ENCODE assay signal across 8 mouse cellular contexts in the genomic region with DNA sequence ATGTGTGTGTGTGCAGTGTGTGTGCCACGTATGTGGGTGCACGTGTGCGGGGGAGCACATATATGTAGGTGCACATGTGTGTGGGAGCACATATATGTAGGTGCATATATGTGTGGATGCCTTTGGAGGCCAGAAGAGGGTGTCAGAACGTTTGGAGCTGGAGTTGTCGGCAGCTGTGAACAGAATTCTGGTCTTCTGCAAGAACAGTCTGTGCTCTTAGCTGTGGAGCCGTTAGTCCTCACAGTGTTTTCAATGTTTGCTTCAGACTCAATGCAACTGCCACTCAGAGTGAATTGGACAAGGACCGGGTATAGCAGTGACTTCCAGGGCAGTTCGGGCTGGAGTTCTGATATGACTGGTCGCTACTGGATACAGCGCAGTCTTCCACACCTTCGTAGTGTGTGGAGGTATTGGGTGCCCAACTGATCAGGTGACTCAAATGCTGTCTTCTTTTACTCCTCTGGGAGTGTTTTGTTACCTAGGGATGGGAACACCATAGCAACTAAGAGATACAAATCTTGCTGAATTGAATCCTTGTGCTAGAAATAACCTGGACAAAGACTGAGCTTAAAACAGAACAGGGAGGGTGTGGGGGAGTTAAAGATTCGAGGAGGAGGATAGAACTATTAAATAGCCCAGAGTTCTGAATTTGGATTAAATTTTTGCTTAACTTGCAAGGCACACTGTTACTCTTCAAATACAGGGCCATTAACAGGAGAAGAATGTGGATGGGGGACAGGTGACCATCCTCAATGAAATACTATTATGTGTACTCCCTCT. TPM values are rescaled to one million over a fixed set of nuclear protein-coding genes. Genes with fewer than 3 reads are reported as not detected.
DNase-seq lines count a peak whose midpoint lies in the region; ATAC-seq and TF ChIP-seq lines count a peak whose summit lies in the region.

No protein-coding gene starts in this region.

- WGBS in embryonic facial prominence, embryonic 10.5 days: 80% methylated on average over 12 of the region's 12 CpGs
- 79% methylated on average over 12 of the region's 12 CpGs for WGBS in hindbrain, postnatal 0 days
- WGBS in neural tube, embryonic 12.5 days: 83% methylated on average over 12 of the region's 12 CpGs

- peak overlapping the region; percentile 66 for H3K4me3 ChIP-seq in left cerebral cortex, adult 2 months
- peak overlapping the region; percentile 89 for H3K4me3 ChIP-seq in embryonic facial prominence, embryonic 10.5 days
- H3K4me3 ChIP-seq in hindbrain, postnatal 0 days (ENCODE audit: low read length): peak overlapping the region; percentile 84
- H3K4me3 ChIP-seq in neural tube, embryonic 12.5 days: no peak overlapping the region

- peak overlapping the region; percentile 99 for H3K4me2 ChIP-seq in hindbrain, postnatal 0 days (ENCODE audit: low read depth, low read length)
- H3K4me2 ChIP-seq in neural tube, embryonic 12.5 days (replicated peaks): peak overlapping the region; percentile 96

- H3K9ac ChIP-seq in hindbrain, postnatal 0 days (replicated peaks; ENCODE audit: low read length): peak overlapping the region; percentile 90
- H3K9ac ChIP-seq in neural tube, embryonic 12.5 days: no peak overlapping the region

- ATAC-seq in hindbrain, postnatal 0 days: no peak
- peak; percentile 8 for ATAC-seq in neural tube, embryonic 12.5 days (ENCODE audit: low FRiP score, low read depth)
- no peak for ATAC-seq in megakaryocyte-erythroid progenitor cell, adult 5-6 weeks (replicated peaks; ENCODE audit: low FRiP score, low TSS enrichment, poor library complexity, severe bottlenecking)

- no peak for DNase-seq in left cerebral cortex, adult 2 months (ENCODE audit: extremely low spot score in 1 of 2, low spot score in 2 of 2)
- no peak for DNase-seq in left cerebral cortex, postnatal 10 days (ENCODE audit: extremely low spot score in 1 of 2, low spot score in 2 of 2)
- no peak for DNase-seq in embryonic facial prominence, embryonic 10.5 days (ENCODE audit: low spot score)
- DNase-seq in hindbrain, postnatal 0 days (ENCODE audit: low spot score): no peak
- DNase-seq in right cerebral cortex, adult 18-20 months: no peak
- DNase-seq in urinary bladder, postnatal 14 days (ENCODE audit: low spot score): no peak

- peaks cover 21% of the 10 kb centered on the region for H3K4me1 ChIP-seq in embryonic facial prominence, embryonic 10.5 days
- H3K4me1 ChIP-seq in hindbrain, postnatal 0 days (ENCODE audit: insufficient read depth, low read length): no peaks in the 10 kb centered on the region
- peaks cover 4% of the 10 kb centered on the region; the same call in 1 of the 2 replicates for H3K4me1 ChIP-seq in neural tube, embryonic 12.5 days

- no peak; the same call in 1 of the 2 replicates for TF ChIP-seq CTCF in left cerebral cortex, adult 2 months (IDR thresholded peaks at IDR 0.05)
- TF ChIP-seq CTCF in hindbrain, postnatal 0 days (IDR thresholded peaks at IDR 0.05; ENCODE audit: low read depth): peak; percentile 34

- peak overlapping the region; percentile 94 for H3K27ac ChIP-seq in left cerebral cortex, adult 2 months
- H3K27ac ChIP-seq in embryonic facial prominence, embryonic 10.5 days (replicated peaks): peak overlapping the region; percentile 96
- peak overlapping the region; percentile 76 for H3K27ac ChIP-seq in hindbrain, postnatal 0 days
- H3K27ac ChIP-seq in neural tube, embryonic 12.5 days: no peak overlapping the region

- intact Hi-C loops in left cerebral cortex, adult 2 months (cut with DNase I): loop anchor here (5.0 kb wide), 1 partner anchor 53 kb away; no protein-coding TSS in a partner anchor
- intact Hi-C loops in left cerebral cortex, postnatal 10 days (cut with DNase I): loop anchor here (5.0 kb wide), 1 partner anchor 78 kb away; no protein-coding TSS in a partner anchor

- H3K36me3 ChIP-seq in embryonic facial prominence, embryonic 10.5 days (replicated peaks): peaks cover 6% of the 10 kb centered on the region; the same call in 1 of the 2 replicates
- no peaks in the 10 kb centered on the region for H3K36me3 ChIP-seq in hindbrain, postnatal 0 days (ENCODE audit: insufficient read depth, low read length)
- H3K36me3 ChIP-seq in neural tube, embryonic 12.5 days: no peaks in the 10 kb centered on the region

- peaks cover 15% of the 10 kb centered on the region; the same call in 1 of the 2 replicates for H3K27me3 ChIP-seq in embryonic facial prominence, embryonic 10.5 days (replicated peaks; ENCODE audit: low read depth, poor library complexity, severe bottlenecking)
- no peaks in the 10 kb centered on the region for H3K27me3 ChIP-seq in hindbrain, postnatal 0 days (ENCODE audit: insufficient read depth, low read length)
- no peaks in the 10 kb centered on the region for H3K27me3 ChIP-seq in neural tube, embryonic 12.5 days (replicated peaks)

- no peaks in the 10 kb centered on the region for H3K9me3 ChIP-seq in embryonic facial prominence, embryonic 10.5 days
- H3K9me3 ChIP-seq in hindbrain, postnatal 0 days (ENCODE audit: low read length): no peaks in the 10 kb centered on the region
- no peaks in the 10 kb centered on the region; the same call in 1 of the 2 replicates for H3K9me3 ChIP-seq in neural tube, embryonic 12.5 days

RNA-seq across cellular contexts. Expression of a gene that starts 1.0 kb away (rescaled TPM):
- 10 to 100 TPM; 90.1 to 90.6 TPM for total RNA-seq in left cerebral cortex, adult 2 months (2021)
- total RNA-seq in left cerebral cortex, postnatal 10 days (2021): 100 to 1,000 TPM; 128 to 139 TPM
- polyA plus RNA-seq in embryonic facial prominence, embryonic 10.5 days (2016; fragmentation: Nextera tagmentation; extraction: Ambion mirVana): 6.1 and 6.4 TPM in 2 replicates
- 48.4 and 49.9 TPM in 2 replicates for total RNA-seq in hindbrain, postnatal 0 days (2014; rRNA removed)
- polyA plus RNA-seq in hindbrain, postnatal 0 days (2015; fragmentation: Nextera tagmentation; extraction: Ambion mirVana): 15.3 and 17.3 TPM in 2 replicates
- polyA plus RNA-seq in neural tube, embryonic 12.5 days (2016; fragmentation: Nextera tagmentation; extraction: Ambion mirVana): 11.8 and 14.8 TPM in 2 replicates
- 13.2 and 16.6 TPM in 2 replicates for total RNA-seq in megakaryocyte-erythroid progenitor cell, adult 5-6 weeks (2014; fragmentation: Nextera tagmentation)
- 5.4 and 7.3 TPM in 2 replicates for total RNA-seq in megakaryocyte-erythroid progenitor cell, adult 5-6 weeks (2017)
